14 mouse cellular contexts compared by ENCODE assay signal in genomic region chr8:122742471-122742870, GRCm38 (mm10). TPM values are rescaled to one million over a fixed set of nuclear protein-coding genes. Genes with fewer than 3 reads are reported as not detected.
DNase-seq lines count a peak whose midpoint lies in the region; ATAC-seq and TF ChIP-seq lines count a peak whose summit lies in the region.
"Had no signal": no experiment of that assay in that cellular context is flagged by ENCODE, and none has a peak within 500 bp of the region (broad histone marks: within the 10 kb centered on the region; RNA-seq: fewer than 3 reads in every experiment).

No protein-coding gene starts in this region.

- peak overlapping the region; percentile 18; the same call in 1 of the 2 replicates for H3K27ac ChIP-seq in layer of hippocampus, adult 2 months
- H3K27ac ChIP-seq in forebrain, embryonic 15.5 days (replicated peaks), result peak overlapping the region; percentile 93
- peak overlapping the region; percentile 42; the same call in 1 of the 2 replicates for H3K27ac ChIP-seq in hindbrain, postnatal 0 days
- peak overlapping the region; percentile 93 for H3K27ac ChIP-seq in neural tube, embryonic 15.5 days (replicated peaks)
- no peak overlapping the region for H3K27ac ChIP-seq in left cerebral cortex, adult 2 months
- H3K27ac ChIP-seq: limb, embryonic 12.5 days; liver, embryonic 15.5 days had no signal

- H3K4me3 ChIP-seq in layer of hippocampus, adult 2 months, result no peak overlapping the region
- 0 out of 2 replicates have a peak overlapping the region, but pooled peaks have one; percentile 1 for H3K4me3 ChIP-seq in forebrain, embryonic 15.5 days
- H3K4me3 ChIP-seq in hindbrain, postnatal 0 days (ENCODE audit: low read length), result no peak overlapping the region
- no peak overlapping the region for H3K4me3 ChIP-seq in neural tube, embryonic 15.5 days (replicated peaks)
- H3K4me3 ChIP-seq in left cerebral cortex, adult 2 months, result no peak overlapping the region
- H3K4me3 ChIP-seq: limb, embryonic 12.5 days; liver, embryonic 15.5 days had no signal

- WGBS in forebrain, embryonic 15.5 days, result 2% methylated on average over 19 of the region's 19 CpGs
- WGBS in hindbrain, postnatal 0 days, result 5% methylated on average over 19 of the region's 19 CpGs
- 10% methylated on average over 19 of the region's 19 CpGs for WGBS in neural tube, embryonic 15.5 days

- DNase-seq in layer of hippocampus, adult 2 months (ENCODE audit: low spot score in 2 of 2), result no peak
- DNase-seq in layer of hippocampus, postnatal 14 days (ENCODE audit: low spot score in 2 of 2), result no peak
- peak; percentile 65 for DNase-seq in hindbrain, postnatal 0 days (ENCODE audit: low spot score)
- no peak for DNase-seq in left cerebral cortex, adult 2 months (ENCODE audit: extremely low spot score in 1 of 2, low spot score in 2 of 2)
- DNase-seq: cerebellum, adult 8-10 months; lung, postnatal 4 days; thymus, postnatal 14 days had no signal

- H3K27me3 ChIP-seq in forebrain, embryonic 15.5 days, result no peaks in the 10 kb centered on the region
- no peaks in the 10 kb centered on the region for H3K27me3 ChIP-seq in hindbrain, postnatal 0 days (ENCODE audit: insufficient read depth, low read length)
- H3K27me3 ChIP-seq in neural tube, embryonic 15.5 days (replicated peaks), result no peaks in the 10 kb centered on the region

- no peaks in the 10 kb centered on the region for H3K9me3 ChIP-seq in forebrain, embryonic 15.5 days
- no peaks in the 10 kb centered on the region for H3K9me3 ChIP-seq in hindbrain, postnatal 0 days (ENCODE audit: low read length)
- H3K9me3 ChIP-seq in neural tube, embryonic 15.5 days (replicated peaks), result no peaks in the 10 kb centered on the region
- H3K9me3 ChIP-seq: limb, embryonic 12.5 days; liver, embryonic 15.5 days had no signal

- intact Hi-C loops in left cerebral cortex, adult 2 months (cut with DNase I), result no loop called here

- no peak for TF ChIP-seq CTCF in layer of hippocampus, adult 2 months (conservative IDR thresholded peaks at IDR 0.05)
- no peak for TF ChIP-seq CTCF in hindbrain, postnatal 0 days (IDR thresholded peaks at IDR 0.05; ENCODE audit: low read depth)
- no peak for TF ChIP-seq CTCF in left cerebral cortex, adult 2 months (IDR thresholded peaks at IDR 0.05)

- no peaks in the 10 kb centered on the region for H3K36me3 ChIP-seq in forebrain, embryonic 15.5 days
- H3K36me3 ChIP-seq in hindbrain, postnatal 0 days (ENCODE audit: insufficient read depth, low read length), result no peaks in the 10 kb centered on the region
- H3K36me3 ChIP-seq in neural tube, embryonic 15.5 days, result no peaks in the 10 kb centered on the region
- H3K36me3 ChIP-seq: limb, embryonic 12.5 days; liver, embryonic 15.5 days had no signal

- H3K9ac ChIP-seq in forebrain, embryonic 15.5 days (replicated peaks), result no peak overlapping the region; the same call in 1 of the 2 replicates
- H3K9ac ChIP-seq in hindbrain, postnatal 0 days (replicated peaks; ENCODE audit: low read length), result no peak overlapping the region
- H3K9ac ChIP-seq in neural tube, embryonic 15.5 days (replicated peaks), result peak overlapping the region; percentile 17; the same call in 1 of the 2 replicates
- H3K9ac ChIP-seq: limb, embryonic 12.5 days; liver, embryonic 15.5 days had no signal

- peaks cover 94% of the 10 kb centered on the region for H3K4me1 ChIP-seq in forebrain, embryonic 15.5 days
- peaks cover 42% of the 10 kb centered on the region for H3K4me1 ChIP-seq in hindbrain, postnatal 0 days (ENCODE audit: insufficient read depth, low read length)
- H3K4me1 ChIP-seq in neural tube, embryonic 15.5 days, result peaks cover 97% of the 10 kb centered on the region

- peak; percentile 46 for ATAC-seq in forebrain, embryonic 15.5 days (replicated peaks)
- ATAC-seq in hindbrain, postnatal 0 days, result peak; percentile 31; the same call in 1 of the 2 replicates
- peak; percentile 12; the same call in 1 of the 2 replicates for ATAC-seq in neural tube, embryonic 15.5 days (ENCODE audit: low FRiP score)
- no peak for ATAC-seq in frontal cortex, adult (ENCODE audit: low TSS enrichment)
- no peak for ATAC-seq in monocyte, adult 5-6 weeks (replicated peaks; ENCODE audit: insufficient number of reproducible peaks, low FRiP score, low TSS enrichment, poor library complexity, severe bottlenecking)
- ATAC-seq: Patski had no signal

- H3K4me2 ChIP-seq in forebrain, embryonic 15.5 days (replicated peaks), result peak overlapping the region; percentile 24
- peak overlapping the region; percentile 13; the same call in 1 of the 2 replicates for H3K4me2 ChIP-seq in hindbrain, postnatal 0 days (ENCODE audit: low read depth, low read length)
- H3K4me2 ChIP-seq in neural tube, embryonic 15.5 days, result peak overlapping the region; percentile 39
- H3K4me2 ChIP-seq: limb, embryonic 12.5 days; liver, embryonic 15.5 days had no signal

RNA-seq across cellular contexts. Expression of gene Acsf3, which starts 32.8 kb away (rescaled TPM):
- total RNA-seq in layer of hippocampus, adult 2 months (2021), result 10 to 100 TPM; 19.2 to 21.7 TPM
- total RNA-seq in layer of hippocampus, postnatal 14 days (2021), result 10 to 100 TPM; 16.7 to 16.8 TPM
- 14.6 and 16.4 TPM in 2 replicates for polyA plus RNA-seq in forebrain, embryonic 15.5 days (2015; fragmentation: Nextera tagmentation; extraction: Ambion mirVana)
- 19.9 and 22.3 TPM in 2 replicates for total RNA-seq in hindbrain, postnatal 0 days (2014; rRNA removed)
- polyA plus RNA-seq in hindbrain, postnatal 0 days (2015; fragmentation: Nextera tagmentation; extraction: Ambion mirVana), result 18.6 and 20.6 TPM in 2 replicates
- polyA plus RNA-seq in neural tube, embryonic 15.5 days (2015; fragmentation: Nextera tagmentation; extraction: Ambion mirVana), result 15.2 and 20.3 TPM in 2 replicates
- total RNA-seq in left cerebral cortex, adult 2 months (2021), result 10 to 100 TPM; 22.8 to 23.3 TPM
- 2.6 to 6.0 TPM (median 4.1 TPM) in 3 replicates for total RNA-seq in monocyte, adult 5-6 weeks (2017)

RNA-seq across cellular contexts. Expression of gene Cbfa2t3, which starts 43.6 kb away (rescaled TPM):
- total RNA-seq in layer of hippocampus, adult 2 months (2021), result 10 to 100 TPM; 38.0 to 49.8 TPM
- total RNA-seq in layer of hippocampus, postnatal 14 days (2021), result 10 to 100 TPM; 25.1 to 28.7 TPM
- polyA plus RNA-seq in forebrain, embryonic 15.5 days (2015; fragmentation: Nextera tagmentation; extraction: Ambion mirVana), result 13.2 and 14.0 TPM in 2 replicates
- 9.2 and 10.0 TPM in 2 replicates for total RNA-seq in hindbrain, postnatal 0 days (2014; rRNA removed)
- 12.4 and 12.6 TPM in 2 replicates for polyA plus RNA-seq in hindbrain, postnatal 0 days (2015; fragmentation: Nextera tagmentation; extraction: Ambion mirVana)
- polyA plus RNA-seq in neural tube, embryonic 15.5 days (2015; fragmentation: Nextera tagmentation; extraction: Ambion mirVana), result 14.4 and 16.8 TPM in 2 replicates
- total RNA-seq in left cerebral cortex, adult 2 months (2021), result 10 to 100 TPM; 32.8 to 48.8 TPM
- total RNA-seq in monocyte, adult 5-6 weeks (2017), result 21.2 to 48.6 TPM (median 32.6 TPM) in 3 replicates

Comparison
In these comparisons a context has a peak if more than half of its experiments do, and no peak if none do; other contexts are left out.
1. ATAC-seq: peak in forebrain, embryonic 15.5 days (single experiment), hindbrain, postnatal 0 days (single experiment) and neural tube, embryonic 15.5 days (single experiment); none in frontal cortex, adult (single experiment) and monocyte, adult 5-6 weeks (single experiment).
2. Peak in every context shown above with its lines, with median percentiles within 50 percentile points of each other: H3K4me2 ChIP-seq.